Mouse (Mus musculus): ENCODE data around the gene Nop2.
A peak's percentile ranks its signal among the peaks of the same experiment; 100 is the strongest.

Nop2 gene

DNA sequence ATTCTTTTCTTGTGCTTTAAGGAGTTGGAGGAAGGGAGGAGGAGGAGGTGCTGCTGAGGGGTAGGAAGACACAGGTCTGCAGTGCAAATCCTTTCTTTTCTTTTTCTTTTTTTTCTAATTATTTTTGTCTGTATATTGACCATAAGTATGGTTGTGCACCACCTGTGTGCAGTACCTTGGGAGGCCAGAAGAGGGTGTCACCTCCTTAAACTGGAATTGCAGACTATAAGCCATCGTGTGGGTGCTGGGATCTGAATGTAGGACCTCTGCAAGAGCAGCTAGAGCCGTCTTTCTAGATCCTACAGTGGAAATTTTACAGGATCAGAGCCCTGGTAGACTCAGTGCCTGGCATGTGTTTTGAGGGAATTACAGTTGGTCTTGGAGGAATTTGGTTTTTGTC lies 24.0 kb upstream of the Nop2 start:
- DNase-seq (ENCODE audit: extremely low read depth, insufficient read length, low spot score), result no peak

- DNase-seq (ENCODE audit: extremely low read depth, insufficient read length, low spot score), result no peak
These were observed 22.3 kb upstream of the Nop2 start for GRCm38 (mm10) chr6:125109371-125109770.

GRCm38 (mm10) chr6:125110927-125111326 lies 20.8 kb upstream of the Nop2 start:
- peak; percentile 44 for DNase-seq (ENCODE audit: extremely low read depth, insufficient read length, low spot score)

- DNase-seq (ENCODE audit: extremely low read depth, insufficient read length, low spot score), result no peak
These were observed 19.2 kb upstream of the Nop2 start for GRCm38 (mm10) chr6:125112553-125112952.

DNA sequence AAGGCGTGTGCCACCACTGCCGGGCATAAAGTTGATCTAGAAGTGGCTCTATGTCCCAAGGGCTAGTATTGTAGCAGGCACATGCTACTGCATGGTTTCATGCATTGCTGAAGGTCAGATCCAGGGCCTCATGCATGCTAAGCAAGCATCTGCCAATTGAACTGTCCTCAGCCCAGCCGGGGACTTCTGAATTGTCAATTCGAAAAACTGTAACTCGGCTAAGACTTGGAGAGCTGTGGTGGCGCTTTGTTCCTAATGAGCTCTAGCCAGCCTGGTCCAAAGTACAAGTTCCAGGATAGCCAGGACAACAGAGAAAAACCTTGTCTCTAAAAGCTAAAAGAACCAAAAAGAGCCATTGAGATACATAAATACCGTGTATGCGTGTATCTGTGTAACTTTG lies 12.3 kb upstream of the Nop2 start:
- DNase-seq (ENCODE audit: extremely low read depth, insufficient read length, low spot score), result no peak

GRCm38 (mm10) chr6:125128724-125129123 lies 3.0 kb upstream of the Nop2 start:
- no peak for DNase-seq (ENCODE audit: extremely low read depth, insufficient read length, low spot score)

DNA sequence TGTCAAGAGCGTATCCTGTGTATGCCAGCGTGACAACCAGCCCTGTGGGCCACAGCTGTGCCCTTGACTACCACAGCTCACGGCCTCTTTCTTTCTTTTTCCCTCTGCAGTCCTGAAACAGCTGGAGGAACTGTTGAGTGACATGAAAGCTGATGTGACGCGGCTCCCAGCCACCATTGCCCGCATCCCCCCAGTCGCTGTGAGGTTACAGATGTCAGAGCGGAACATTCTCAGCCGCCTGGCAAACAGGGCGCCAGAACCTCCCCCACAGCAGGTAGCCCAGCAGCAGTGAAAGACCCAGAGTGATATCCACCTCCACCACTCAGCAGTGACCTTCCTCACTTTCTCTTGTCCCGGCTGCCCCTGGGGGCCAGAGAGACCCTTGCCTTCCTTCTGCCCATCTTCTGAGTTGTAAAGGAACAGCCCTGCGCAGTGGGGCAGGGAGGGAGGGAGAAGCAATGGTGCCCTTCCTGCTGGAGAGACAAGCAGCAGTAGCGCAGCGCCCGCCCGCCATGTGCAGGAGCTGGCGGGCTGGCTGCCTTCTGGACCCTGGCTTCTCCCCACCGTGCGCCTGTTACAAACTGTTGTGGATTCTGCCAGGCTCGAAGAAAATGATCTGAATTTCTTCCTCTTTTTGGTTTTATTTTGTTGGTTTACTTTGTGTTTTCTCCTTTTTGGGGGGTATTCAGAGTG lies 1.9 kb upstream of the Nop2 start:
- no peak for DNase-seq (ENCODE audit: extremely low read depth, insufficient read length, low spot score)

DNA sequence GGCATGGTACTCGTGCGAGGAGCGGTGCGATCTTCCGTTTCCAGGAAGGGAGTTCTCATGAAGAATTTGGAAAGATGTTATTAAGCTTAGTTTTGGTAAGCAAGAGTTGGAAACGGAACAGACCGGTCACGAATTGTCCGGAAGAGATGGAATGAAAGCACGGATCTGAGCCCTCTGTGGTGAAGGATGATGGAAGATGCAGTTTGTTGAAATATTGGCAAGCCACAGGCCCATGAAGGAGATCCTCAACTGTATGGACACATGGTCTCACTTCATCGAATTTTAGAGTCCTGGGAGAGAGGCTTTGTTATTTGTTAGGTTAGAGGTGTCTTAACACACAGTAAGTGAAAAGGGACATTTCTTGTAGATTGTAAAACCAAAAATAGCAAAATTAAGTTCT lies 761 bp downstream of the Nop2 start:
- DNase-seq (ENCODE audit: extremely low read depth, insufficient read length, low spot score), result no peak

DNA sequence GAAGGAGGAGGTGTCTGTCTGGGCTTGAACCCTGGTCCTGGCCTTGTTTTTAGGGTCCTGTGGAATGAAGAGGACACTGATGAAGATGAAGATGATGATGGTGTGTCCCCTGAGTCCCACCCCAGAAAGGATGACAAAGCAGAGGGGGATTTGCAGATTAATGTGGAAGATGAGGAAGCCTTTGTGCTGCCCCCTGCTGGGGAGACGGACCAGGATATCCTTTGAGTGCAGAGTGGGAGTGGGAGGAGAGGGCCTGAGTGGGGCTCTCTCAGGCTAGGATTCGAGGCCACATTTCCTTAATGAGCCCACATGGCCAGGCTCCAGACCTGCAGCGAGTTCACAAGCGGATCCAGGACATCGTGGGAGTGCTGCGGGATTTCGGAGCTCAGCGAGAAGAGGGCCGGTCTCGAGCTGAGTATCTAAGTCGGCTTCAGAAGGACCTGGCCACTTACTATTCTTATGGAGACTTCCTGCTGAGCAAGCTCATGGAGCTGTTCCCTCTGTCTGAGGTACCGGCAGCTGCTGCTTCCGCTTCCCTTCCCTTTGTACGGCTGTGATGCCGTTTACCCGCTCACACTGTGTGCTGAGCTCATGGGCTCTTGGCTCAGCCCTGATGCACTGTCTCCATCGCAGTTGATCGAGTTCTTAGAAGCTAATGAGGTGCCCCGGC lies 5.4 kb downstream of the Nop2 start:
- DNase-seq (ENCODE audit: extremely low read depth, insufficient read length, low spot score), result no peak

DNA sequence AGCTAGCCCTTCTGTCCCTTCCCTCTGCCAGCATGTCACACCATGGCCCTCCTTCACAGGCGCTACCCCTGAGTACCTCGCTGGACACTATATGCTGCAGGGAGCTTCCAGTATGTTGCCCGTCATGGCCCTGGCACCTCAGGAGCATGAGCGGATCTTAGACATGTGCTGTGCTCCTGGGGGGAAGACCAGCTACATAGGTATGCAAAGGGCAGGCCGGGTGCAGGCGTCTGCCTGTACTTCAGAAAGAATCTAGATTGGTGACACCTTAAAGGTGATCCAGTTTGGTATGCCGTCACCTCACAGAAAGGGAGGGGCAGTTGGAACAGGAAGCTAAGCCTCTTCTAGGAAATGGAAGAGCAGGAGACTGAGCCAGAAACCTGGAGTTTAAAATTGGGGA lies 8.0 kb downstream of the Nop2 start:
- DNase-seq (ENCODE audit: extremely low read depth, insufficient read length, low spot score), result no peak

- no peak for DNase-seq (ENCODE audit: extremely low read depth, insufficient read length, low spot score)
These were observed 10.7 kb downstream of the Nop2 start for GRCm38 (mm10) chr6:125142436-125142835.

GRCm38 (mm10) chr6:125143128-125143527 lies 11.4 kb downstream of the Nop2 start:
- DNase-seq (ENCODE audit: extremely low read depth, insufficient read length, low spot score), result no peak

DNA sequence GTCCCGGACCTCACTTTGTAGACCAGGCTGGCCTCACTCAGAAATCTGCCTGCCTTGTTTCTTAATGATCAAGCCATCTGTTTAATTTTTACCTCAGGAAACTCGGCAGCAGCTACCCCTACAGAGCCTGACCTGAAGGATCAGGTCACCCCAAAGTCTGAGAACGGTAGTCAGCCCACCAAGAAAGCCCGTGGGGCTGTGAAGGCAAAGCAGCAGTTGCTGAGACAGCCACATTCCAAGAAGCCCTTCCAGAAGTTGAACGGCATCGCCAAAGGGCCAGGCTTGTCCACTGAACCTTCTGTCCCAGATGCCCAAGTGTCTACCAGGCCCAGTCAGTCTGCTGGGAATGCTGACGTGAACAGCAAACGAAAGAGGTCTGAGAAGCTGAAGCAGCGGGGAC lies 12.2 kb downstream of the Nop2 start:
- no peak for DNase-seq (ENCODE audit: extremely low read depth, insufficient read length, low spot score)

GRCm38 (mm10) chr6:125145001-125145400 lies 13.3 kb downstream of the Nop2 start, which contains the start of gene Iffo1:
Gene Iffo1, plus strand, starts transcription at chr6:125145241.
- no peak for DNase-seq (ENCODE audit: extremely low read depth, insufficient read length, low spot score)

DNA sequence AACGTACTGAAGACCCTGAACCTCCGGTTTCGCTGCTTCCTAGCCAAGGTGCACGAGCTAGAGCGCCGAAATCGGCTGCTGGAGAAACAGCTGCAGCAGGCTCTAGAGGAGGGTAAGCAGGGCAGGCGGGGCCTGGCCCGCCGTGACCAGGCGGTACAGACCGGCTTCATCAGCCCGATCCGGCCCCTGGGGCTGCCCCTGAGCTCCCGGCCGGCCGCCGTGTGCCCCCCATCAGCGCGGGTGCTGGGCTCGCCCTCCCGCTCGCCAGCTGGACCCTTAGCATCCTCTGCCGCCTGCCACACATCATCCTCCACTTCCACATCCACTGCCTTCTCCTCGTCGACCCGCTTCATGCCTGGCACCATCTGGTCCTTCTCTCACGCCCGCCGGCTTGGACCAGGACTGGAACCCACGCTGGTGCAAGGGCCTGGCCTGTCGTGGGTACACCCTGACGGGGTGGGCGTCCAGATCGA lies 13.8 kb downstream of the Nop2 start:
- DNase-seq (ENCODE audit: extremely low read depth, insufficient read length, low spot score), result no peak

- DNase-seq (ENCODE audit: extremely low read depth, insufficient read length, low spot score), result no peak
These were observed 14.4 kb downstream of the Nop2 start for GRCm38 (mm10) chr6:125146148-125146547.

- no peak for DNase-seq (ENCODE audit: extremely low read depth, insufficient read length, low spot score)
These were observed 15.1 kb downstream of the Nop2 start for GRCm38 (mm10) chr6:125146797-125147196.

DNA sequence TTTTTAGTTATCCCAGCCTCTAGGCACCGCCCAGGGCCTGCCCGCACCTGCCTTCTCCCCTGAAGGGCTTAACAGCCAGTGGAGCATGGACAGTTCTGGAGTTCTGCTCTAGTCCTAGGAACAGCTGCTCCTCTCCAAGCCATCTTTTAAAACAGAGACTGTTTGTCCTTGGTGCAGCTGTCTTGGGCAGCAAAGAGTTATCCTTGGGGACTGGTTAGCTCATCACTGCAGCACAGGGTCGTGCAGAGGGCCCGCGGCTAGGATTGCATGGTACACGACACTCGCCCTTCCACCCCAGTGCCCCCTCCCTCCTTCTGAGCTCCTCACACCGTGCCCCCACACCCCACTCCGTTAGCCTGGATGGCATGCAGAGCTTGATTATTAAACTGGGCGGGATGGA lies 15.6 kb downstream of the Nop2 start:
- no peak for DNase-seq (ENCODE audit: extremely low read depth, insufficient read length, low spot score)

- DNase-seq (ENCODE audit: extremely low read depth, insufficient read length, low spot score), result no peak
These were observed 16.7 kb downstream of the Nop2 start for GRCm38 (mm10) chr6:125148251-125148925.

DNA sequence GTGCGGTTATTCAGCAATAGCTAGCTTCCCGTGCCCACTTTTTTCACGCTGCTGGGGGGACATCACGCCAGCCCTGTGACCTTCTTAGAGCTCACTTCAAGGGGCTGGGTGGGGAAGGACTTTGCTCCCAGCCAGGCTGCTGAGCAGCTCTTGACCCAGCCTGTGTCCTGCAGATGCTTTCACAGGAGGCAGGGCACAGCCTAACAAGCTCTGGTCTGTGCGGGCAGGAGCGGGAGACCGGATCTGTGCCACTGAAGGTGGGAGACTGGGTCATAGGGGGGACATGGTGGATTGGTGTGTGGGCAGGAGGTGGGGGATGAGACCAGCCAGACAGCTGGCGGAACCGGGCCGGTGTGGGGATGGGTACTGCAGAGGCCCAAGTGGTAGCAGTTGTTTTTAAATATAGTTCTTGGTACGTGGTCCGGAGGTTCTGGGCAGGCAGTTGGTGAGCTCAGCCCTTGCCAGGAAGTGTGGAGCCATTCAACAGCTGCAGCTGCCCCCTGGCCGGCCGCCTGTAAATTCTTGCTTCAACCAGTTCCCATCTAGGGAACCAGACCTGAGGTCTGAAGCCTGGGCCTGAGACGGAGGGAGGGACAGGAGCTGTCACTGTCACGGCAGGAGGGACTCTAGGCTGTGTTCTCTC lies 17.3 kb downstream of the Nop2 start:
- no peak for DNase-seq (ENCODE audit: extremely low read depth, insufficient read length, low spot score)

DNA sequence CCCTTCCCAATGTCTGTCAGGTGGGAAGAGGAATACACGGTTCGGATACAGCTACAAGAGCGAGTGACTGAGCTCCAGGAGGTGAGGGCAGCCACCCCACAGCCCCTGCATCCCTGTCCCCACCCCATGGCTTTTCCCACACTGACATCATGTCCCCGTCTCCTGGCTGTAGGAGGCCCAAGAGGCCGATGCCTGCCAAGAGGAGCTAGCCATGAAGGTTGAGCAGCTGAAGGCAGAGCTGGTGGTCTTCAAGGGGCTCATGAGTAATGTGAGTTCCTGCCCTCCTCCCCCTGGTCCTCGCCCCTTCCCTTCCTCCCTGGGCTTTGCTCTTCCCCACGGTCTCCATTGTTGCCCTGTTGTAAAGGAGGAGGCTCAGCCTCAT lies 17.9 kb downstream of the Nop2 start:
- no peak for DNase-seq (ENCODE audit: extremely low read depth, insufficient read length, low spot score)
